Mouse (Mus musculus) limb, embryonic 14.5 days (tissue): ENCODE results near the gene Zfp982. TPM values are rescaled to one million over a fixed set of nuclear protein-coding genes. Genes with fewer than 3 reads are reported as not detected.
"Not testable (repeated sequence)": the region's sequence is repeated elsewhere in the genome, so short reads cannot be mapped to it uniquely, and the experiment has no call there.

Experiments
- ATAC-seq: fragments of 200-750 bp; cut with Nextera tagmentation; 2 replicates; pipeline ENCODE4 v1.8.0; 2017; ENCODE audit warnings: low read depth, moderate number of reproducible peaks, moderate TSS enrichment; ENCODE audit not compliant: low FRiP score
- DNase-seq: peaks from one replicate; pipeline ENCODE4 v3.0.0-alpha.2; 2015; ENCODE audit warnings: low spot score
- H3K27ac ChIP-seq: fragments of 300-500 bp; sonication (generic); replicated peaks from 2 replicates; pipeline ENCODE4 v1.5.1; 2014; ENCODE audit warnings: low read depth, mild to moderate bottlenecking, low read length, moderate library complexity, mixed read lengths
- H3K27me3 ChIP-seq: fragments of 300-500 bp; sonication (generic); 2 replicates; pipeline ENCODE4 v1.6.1; 2014; ENCODE audit warnings: low read length, mixed read lengths; ENCODE audit not compliant: control insufficient read depth, insufficient read depth
- H3K36me3 ChIP-seq: fragments of 300-500 bp; sonication (generic); 2 replicates; pipeline ENCODE4 v1.6.1; 2014; ENCODE audit warnings: mild to moderate bottlenecking, low read length, moderate library complexity, mixed read lengths; ENCODE audit not compliant: control insufficient read depth, insufficient read depth
- H3K4me1 ChIP-seq: fragments of 300-500 bp; sonication (generic); 2 replicates; pipeline ENCODE4 v1.6.1; 2014; ENCODE audit warnings: antibody characterized with exemption, low read length, mixed read lengths; ENCODE audit not compliant: control insufficient read depth, insufficient read depth
- H3K4me2 ChIP-seq: fragments of 300-500 bp; sonication (generic); replicated peaks from 2 replicates; pipeline ENCODE4 v1.6.1; 2014; ENCODE audit warnings: low read depth, mild to moderate bottlenecking, low read length, moderate library complexity; ENCODE audit not compliant: severe bottlenecking
- H3K4me3 ChIP-seq: fragments of 300-500 bp; sonication (generic); replicated peaks from 2 replicates; pipeline ENCODE4 v1.5.1; 2014; ENCODE audit warnings: low read length
- H3K9ac ChIP-seq: fragments of 300-500 bp; sonication (generic); 2 replicates; pipeline ENCODE4 v1.6.1; 2014; ENCODE audit warnings: mild to moderate bottlenecking, low read depth, low read length, moderate library complexity; ENCODE audit not compliant: severe bottlenecking
- H3K9me3 ChIP-seq: fragments of 300-500 bp; sonication (generic); 2 replicates; pipeline ENCODE4 v1.6.1; 2016; ENCODE audit warnings: low read length; ENCODE audit not compliant: control insufficient read depth
- POLR2A ChIP-seq: fragments of 200-500 bp; IDR thresholded peaks from 2 replicates; pipeline ENCODE4 v1.8.0; 2012; ENCODE audit warnings: inconsistent platforms, mild to moderate bottlenecking, moderate library complexity, borderline replicate concordance; ENCODE audit not compliant: insufficient read depth, insufficient read length; ENCODE audit errors: extremely low read depth
- WGBS: fragments of 180-500 bp; shearing (Covaris S2); extraction: QIAGEN DNeasy Blood & Tissue Kit; methylation state at CpG from one replicate; pipeline ENCODE4 v1.1.7; 2014; 5-methylcytosine and 5-hydroxymethylcytosine counted together
- polyA plus RNA-seq, 2 experiments: library from polyadenylated mRNA; depleted of rRNA in 1 of 2; stranded (reverse) in 1 of 2; unstranded in 1 of 2; fragments of >200 nt; fragmentation: Nextera tagmentation in 1 of 2; extraction: Ambion mirVana in 1 of 2; gene quantifications; 2 replicates each; pipeline versions ENCODE4 v1.2.1 to v1.2.3; 2012 to 2014

Gene Zfp982
- polyA plus RNA-seq, 2 experiments: 3.4 to 6.4 TPM

DNA sequence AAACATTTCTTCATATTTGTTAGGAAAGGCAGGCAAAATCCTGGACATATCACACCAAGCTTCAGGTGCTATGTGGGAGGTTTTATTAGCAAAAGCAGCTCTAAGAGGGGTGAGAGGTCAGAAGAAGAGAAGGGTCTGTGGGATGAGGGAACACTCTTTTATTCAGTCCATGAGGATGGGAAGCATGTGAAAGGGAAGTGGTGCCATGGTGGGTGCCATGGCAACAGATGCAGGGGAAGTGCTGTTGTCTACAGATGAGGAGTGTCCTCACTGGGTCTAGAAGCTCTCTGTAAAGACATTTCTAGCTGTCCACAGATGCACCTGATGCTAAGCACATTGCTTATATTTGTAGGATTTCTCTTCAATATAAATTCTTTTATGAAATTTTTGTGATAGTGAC, 48.9 kb downstream of the Zfp982 start:
- Histone ChIP-seq H3K4me2 (no peak overlapping the region), H3K9me3 (peaks cover 33% of the 10 kb centered on the region), H3K36me3 (no peaks in the 10 kb centered on the region), H3K4me1 (no peaks in the 10 kb centered on the region), H3K4me3 (no peak overlapping the region), H3K9ac (no peak overlapping the region), H3K27ac (no peak overlapping the region), H3K27me3 (no peaks in the 10 kb centered on the region)
- DNase-seq: no peak
- TF ChIP-seq POLR2A: no peak
- ATAC-seq: no peak

DNA sequence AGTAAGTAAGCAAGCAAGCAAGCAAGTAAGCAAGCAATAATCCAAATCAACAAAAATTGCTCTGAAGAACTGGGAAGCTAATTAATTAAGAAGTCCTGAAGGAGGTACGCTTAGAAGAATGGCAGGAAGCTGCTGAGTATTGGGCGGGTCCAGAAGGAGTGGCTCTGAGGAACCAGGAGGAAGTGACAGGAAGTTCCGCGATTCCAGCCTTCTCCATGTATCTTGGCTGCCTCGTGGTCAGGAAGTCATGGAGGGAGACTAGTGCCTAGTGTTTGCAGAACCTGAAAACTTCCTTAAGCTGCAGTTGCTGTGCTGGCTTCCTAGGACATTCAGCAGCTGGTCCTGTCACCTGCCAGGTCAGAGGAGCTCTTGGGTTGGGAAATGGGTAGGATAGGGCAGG, 60.9 kb downstream of the Zfp982 start, which contains the start of gene Zfp985:
TSS of gene Zfp985 (plus strand) at position 207 of the 400 bp plus-strand sequence.
- not testable (repeated sequence) for H3K4me3 ChIP-seq, H3K36me3 ChIP-seq, H3K27me3 ChIP-seq, DNase-seq, H3K4me1 ChIP-seq, H3K27ac ChIP-seq, ATAC-seq, H3K9ac ChIP-seq, H3K4me2 ChIP-seq
- peaks cover 12% of the 10 kb centered on the region; the same call in 1 of the 2 replicates for H3K9me3 ChIP-seq
- WGBS: 78% methylated on average over 5 of the region's 5 CpGs

DNA sequence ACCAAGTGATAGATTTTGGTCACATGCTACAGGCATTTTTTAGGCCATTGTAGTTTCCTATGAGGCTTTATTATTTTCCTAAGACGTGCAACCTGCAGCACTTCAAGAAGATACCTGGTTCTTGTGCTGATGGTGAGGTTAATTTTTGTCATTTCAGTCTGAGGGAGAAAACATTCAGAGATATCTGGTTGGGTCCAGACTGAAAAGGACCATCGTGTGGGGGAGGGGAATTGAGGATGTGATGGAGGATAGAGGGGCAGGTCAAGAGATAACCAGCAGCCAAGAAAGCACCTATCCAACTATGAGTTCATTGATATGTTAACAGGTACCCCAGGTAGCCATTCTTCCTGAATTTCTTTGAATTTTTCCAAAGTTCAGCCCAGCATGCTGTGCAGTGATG, 62.1 kb downstream of the Zfp982 start:
- ATAC-seq, H3K9ac ChIP-seq, H3K4me1 ChIP-seq, H3K27ac ChIP-seq, H3K4me2 ChIP-seq, H3K36me3 ChIP-seq, DNase-seq, H3K27me3 ChIP-seq, H3K4me3 ChIP-seq: not testable (repeated sequence)
- H3K9me3 ChIP-seq: peaks cover 12% of the 10 kb centered on the region; the same call in 1 of the 2 replicates
- 79% methylated on average over 2 of the region's 2 CpGs for WGBS

DNA sequence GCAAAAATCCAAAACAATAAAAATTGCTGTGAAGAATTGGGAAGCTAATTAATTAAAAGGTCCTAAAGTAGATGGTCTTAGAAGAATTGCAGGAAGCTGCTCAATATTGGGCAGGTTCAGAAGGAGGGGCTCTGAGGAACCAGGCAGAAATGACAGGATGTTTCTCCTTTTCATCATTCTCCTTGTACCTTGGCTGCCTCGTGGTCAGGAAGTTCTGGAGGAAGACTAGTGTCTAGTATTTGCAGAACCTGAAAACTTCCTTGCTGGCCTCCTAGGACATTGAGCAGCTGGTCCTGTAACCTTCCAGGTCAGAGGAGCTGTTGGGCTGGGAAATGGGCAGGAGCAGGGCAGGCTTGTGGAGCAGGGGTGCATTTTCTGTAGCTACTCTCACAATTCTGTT, 64.7 kb downstream of the Zfp982 start:
- not testable (repeated sequence) for H3K27me3 ChIP-seq, H3K27ac ChIP-seq, H3K9ac ChIP-seq, H3K4me1 ChIP-seq, H3K9me3 ChIP-seq, H3K4me2 ChIP-seq, ATAC-seq, H3K4me3 ChIP-seq, DNase-seq, H3K36me3 ChIP-seq
- WGBS: 42% methylated on average over 1 of the region's 1 CpGs

DNA sequence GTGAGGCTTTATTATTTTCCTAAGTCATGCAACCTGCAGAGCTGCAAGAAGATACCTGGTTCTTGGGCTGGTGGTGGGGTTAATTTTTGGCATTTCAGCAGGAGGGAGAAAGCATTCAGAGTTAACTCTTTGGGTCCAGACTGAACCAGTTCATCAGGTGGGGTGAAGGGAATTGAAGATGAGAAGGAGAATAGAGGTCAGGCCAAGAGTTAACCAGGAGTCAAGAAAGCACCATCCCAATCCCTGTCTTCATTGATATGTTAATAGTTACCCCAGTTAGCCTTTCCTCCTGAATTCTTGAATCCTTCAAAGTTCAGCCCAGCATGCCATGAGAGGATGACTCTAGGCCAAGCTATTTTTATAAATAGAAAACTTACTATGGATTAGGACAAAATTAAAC, 65.8 kb downstream of the Zfp982 start:
- H3K27ac ChIP-seq, H3K9me3 ChIP-seq, H3K4me3 ChIP-seq, H3K9ac ChIP-seq, H3K4me2 ChIP-seq, H3K27me3 ChIP-seq, DNase-seq, ATAC-seq, H3K4me1 ChIP-seq, H3K36me3 ChIP-seq: not testable (repeated sequence)

DNA sequence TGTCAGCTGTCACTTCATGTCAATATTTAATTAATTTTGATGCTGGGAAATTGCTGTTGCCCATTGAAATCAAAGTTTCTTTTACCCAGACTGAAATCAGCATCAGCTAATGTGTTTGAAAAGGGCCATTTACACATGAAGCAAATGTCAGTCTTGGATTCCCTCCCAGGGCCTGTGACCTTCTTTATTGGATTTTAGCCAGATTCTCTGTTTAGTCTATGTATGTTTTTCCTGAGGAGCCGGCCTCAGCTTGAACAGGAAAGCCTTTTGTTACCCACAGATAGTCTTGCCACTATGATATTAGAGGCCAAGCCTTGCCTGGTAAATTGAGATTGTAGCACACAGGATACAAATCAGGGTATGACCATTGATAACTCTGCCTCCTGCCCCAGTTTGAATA, 66.9 kb downstream of the Zfp982 start:
- H3K27ac ChIP-seq, DNase-seq, H3K4me2 ChIP-seq, H3K36me3 ChIP-seq, H3K9me3 ChIP-seq, H3K27me3 ChIP-seq, H3K4me1 ChIP-seq, ATAC-seq, H3K4me3 ChIP-seq, H3K9ac ChIP-seq: not testable (repeated sequence)
- WGBS: 59% methylated on average over 1 of the region's 1 CpGs

Other genes starting within 250 kb of the Zfp982 start
- 0.04 TPM in 1 of 2 replicates, not detected in the other for gene Zfp988, start 186.7 kb upstream of the Zfp982 start, polyA plus RNA-seq (2012; rRNA removed)
- 0.14 TPM in 1 of 2 replicates, not detected in the other for gene Zfp988, start 186.7 kb upstream of the Zfp982 start, polyA plus RNA-seq (2014; fragmentation: Nextera tagmentation; extraction: Ambion mirVana)
- not detected in 2 replicates for gene Zfp978, start 131.1 kb upstream of the Zfp982 start, polyA plus RNA-seq (2012; rRNA removed)
- gene Zfp978, start 131.1 kb upstream of the Zfp982 start, polyA plus RNA-seq (2014; fragmentation: Nextera tagmentation; extraction: Ambion mirVana): 0.23 TPM in 1 of 2 replicates, not detected in the other
- 0.51 and 0.85 TPM in 2 replicates for gene Gm16503, start 47.8 kb downstream of the Zfp982 start, polyA plus RNA-seq (2012; rRNA removed)
- gene Gm16503, start 47.8 kb downstream of the Zfp982 start, polyA plus RNA-seq (2014; fragmentation: Nextera tagmentation; extraction: Ambion mirVana): 0.41 and 0.59 TPM in 2 replicates
- 0.03 and 0.09 TPM in 2 replicates for gene Zfp985, start 60.9 kb downstream of the Zfp982 start, polyA plus RNA-seq (2012; rRNA removed)
- 0.21 and 0.25 TPM in 2 replicates for gene Zfp985, start 60.9 kb downstream of the Zfp982 start, polyA plus RNA-seq (2014; fragmentation: Nextera tagmentation; extraction: Ambion mirVana)
- 1.2 and 1.7 TPM in 2 replicates for gene Zfp979, start 150.1 kb downstream of the Zfp982 start, polyA plus RNA-seq (2012; rRNA removed)
- gene Zfp979, start 150.1 kb downstream of the Zfp982 start, polyA plus RNA-seq (2014; fragmentation: Nextera tagmentation; extraction: Ambion mirVana): 2.2 and 2.3 TPM in 2 replicates
- gene Zfp534, start 210.1 kb downstream of the Zfp982 start, polyA plus RNA-seq (2012; rRNA removed): not detected in 2 replicates
- not detected in 2 replicates for gene Zfp534, start 210.1 kb downstream of the Zfp982 start, polyA plus RNA-seq (2014; fragmentation: Nextera tagmentation; extraction: Ambion mirVana)